Mouse (Mus musculus): ENCODE measurements at regions not wholly inside any gene's neighbourhood (a gene's known extent, or its start where the extent isn't known, plus 50 kb on each side); places are given as distances from the start of the nearest gene placed in this dataset.

GRCm38 (mm10) chr7:110679916-110680315 lies 52.5 kb downstream of the Adm start:
- H3K9ac ChIP-seq, result no peak overlapping the region
- H3K9me3 ChIP-seq, result no peaks in the 10 kb centered on the region
- H3K4me2 ChIP-seq (replicated peaks), result no peak overlapping the region
- H3K27me3 ChIP-seq, result no peaks in the 10 kb centered on the region
- no peaks in the 10 kb centered on the region for H3K4me1 ChIP-seq
- H3K27ac ChIP-seq, result no peak overlapping the region
- ATAC-seq (ENCODE audit: low FRiP score, low read depth), result no peak
- no peaks in the 10 kb centered on the region for H3K36me3 ChIP-seq
- 77% methylated on average over 1 of the region's 1 CpGs for WGBS
- no peak overlapping the region for H3K4me3 ChIP-seq

- WGBS, result 79% methylated on average over 4 of the region's 4 CpGs
- Histone ChIP-seq H3K9me3 (no peaks in the 10 kb centered on the region), H3K4me3 (no peak overlapping the region), H3K9ac (no peak overlapping the region), H3K4me2 (replicated peaks) (no peak overlapping the region), H3K27ac (no peak overlapping the region), H3K4me1 (no peaks in the 10 kb centered on the region), H3K36me3 (no peaks in the 10 kb centered on the region), H3K27me3 (no peaks in the 10 kb centered on the region)
- ATAC-seq (ENCODE audit: low FRiP score, low read depth), result no peak
Observed at GRCm38 (mm10) chr7:110682911-110683310, 55.5 kb downstream of the Adm start.

GRCm38 (mm10) chr7:110688884-110689681 lies 61.6 kb downstream of the Adm start:
- no peaks in the 10 kb centered on the region for H3K9me3 ChIP-seq
- 0 out of 2 replicates have a peak overlapping the region, but pooled peaks have one; percentile 25 for H3K9ac ChIP-seq
- ATAC-seq (ENCODE audit: low FRiP score, low read depth), result peak; percentile 86
- peak overlapping the region; percentile 49 for H3K4me2 ChIP-seq (replicated peaks)
- no peaks in the 10 kb centered on the region for H3K36me3 ChIP-seq
- H3K4me1 ChIP-seq, result peaks cover 10% of the 10 kb centered on the region
- no peak overlapping the region; the same call in 1 of the 2 replicates for H3K4me3 ChIP-seq
- 19% methylated on average over 14 of the region's 14 CpGs for WGBS
- no peaks in the 10 kb centered on the region for H3K27me3 ChIP-seq
- peak overlapping the region; percentile 39 for H3K27ac ChIP-seq

- Histone ChIP-seq H3K4me3 (no peak overlapping the region), H3K27me3 (no peaks in the 10 kb centered on the region), H3K9ac (no peak overlapping the region), H3K9me3 (no peaks in the 10 kb centered on the region), H3K4me1 (peaks cover 10% of the 10 kb centered on the region), H3K36me3 (no peaks in the 10 kb centered on the region), H3K27ac (no peak overlapping the region), H3K4me2 (replicated peaks) (no peak overlapping the region)
- ATAC-seq (ENCODE audit: low FRiP score, low read depth), result no peak
- WGBS, result 89% methylated on average over 2 of the region's 2 CpGs
Observed at GRCm38 (mm10) chr7:110690241-110690640, 62.8 kb downstream of the Adm start.

GRCm38 (mm10) chr7:110690856-110691255 lies 63.4 kb downstream of the Adm start:
- Histone ChIP-seq H3K27me3 (no peaks in the 10 kb centered on the region), H3K36me3 (no peaks in the 10 kb centered on the region), H3K4me1 (peaks cover 10% of the 10 kb centered on the region), H3K27ac (no peak overlapping the region), H3K4me2 (replicated peaks) (no peak overlapping the region), H3K9ac (no peak overlapping the region), H3K9me3 (no peaks in the 10 kb centered on the region), H3K4me3 (no peak overlapping the region)
- no peak for ATAC-seq (ENCODE audit: low FRiP score, low read depth)
- WGBS, result 77% methylated on average over 9 of the region's 9 CpGs

- no peak for ATAC-seq (ENCODE audit: low FRiP score, low read depth)
- no peak overlapping the region for H3K4me3 ChIP-seq
- peaks cover 3% of the 10 kb centered on the region for H3K4me1 ChIP-seq
- H3K27me3 ChIP-seq, result no peaks in the 10 kb centered on the region
- H3K9ac ChIP-seq, result no peak overlapping the region
- H3K27ac ChIP-seq, result no peak overlapping the region
- no peaks in the 10 kb centered on the region for H3K36me3 ChIP-seq
- no peaks in the 10 kb centered on the region for H3K9me3 ChIP-seq
- WGBS, result 79% methylated on average over 5 of the region's 5 CpGs
- H3K4me2 ChIP-seq (replicated peaks), result no peak overlapping the region
Observed at GRCm38 (mm10) chr7:110694262-110694661, 66.8 kb downstream of the Adm start.

GRCm38 (mm10) chr7:110695729-110696128 lies 68.3 kb downstream of the Adm start:
- no peaks in the 10 kb centered on the region for H3K36me3 ChIP-seq
- 83% methylated on average over 8 of the region's 8 CpGs for WGBS
- H3K4me1 ChIP-seq, result no peaks in the 10 kb centered on the region
- no peaks in the 10 kb centered on the region for H3K27me3 ChIP-seq
- no peak overlapping the region for H3K4me3 ChIP-seq
- H3K27ac ChIP-seq, result no peak overlapping the region
- no peak overlapping the region for H3K9ac ChIP-seq
- no peak for ATAC-seq (ENCODE audit: low FRiP score, low read depth)
- H3K9me3 ChIP-seq, result no peaks in the 10 kb centered on the region
- no peak overlapping the region for H3K4me2 ChIP-seq (replicated peaks)

- ATAC-seq (ENCODE audit: low FRiP score, low read depth), result no peak
- Histone ChIP-seq H3K27ac (no peak overlapping the region), H3K4me1 (no peaks in the 10 kb centered on the region), H3K36me3 (no peaks in the 10 kb centered on the region), H3K4me3 (no peak overlapping the region), H3K27me3 (no peaks in the 10 kb centered on the region), H3K9ac (no peak overlapping the region), H3K9me3 (no peaks in the 10 kb centered on the region), H3K4me2 (replicated peaks) (no peak overlapping the region)
- WGBS, result 87% methylated on average over 17 of the region's 17 CpGs
Observed at GRCm38 (mm10) chr7:110698211-110699153, 69.5 kb upstream of the Ampd3 start.

GRCm38 (mm10) chr7:110699596-110699995 lies 68.4 kb upstream of the Ampd3 start:
- Histone ChIP-seq H3K9ac (no peak overlapping the region), H3K4me2 (replicated peaks) (no peak overlapping the region), H3K27ac (no peak overlapping the region), H3K27me3 (no peaks in the 10 kb centered on the region), H3K4me3 (no peak overlapping the region), H3K9me3 (no peaks in the 10 kb centered on the region), H3K4me1 (no peaks in the 10 kb centered on the region), H3K36me3 (no peaks in the 10 kb centered on the region)
- WGBS, result 86% methylated on average over 11 of the region's 11 CpGs
- no peak for ATAC-seq (ENCODE audit: low FRiP score, low read depth)

GRCm38 (mm10) chr7:110701681-110702413 lies 66.2 kb upstream of the Ampd3 start:
- no peak for ATAC-seq (ENCODE audit: low FRiP score, low read depth)
- Histone ChIP-seq H3K4me2 (replicated peaks) (no peak overlapping the region), H3K36me3 (no peaks in the 10 kb centered on the region), H3K4me1 (peaks cover 8% of the 10 kb centered on the region), H3K27me3 (no peaks in the 10 kb centered on the region), H3K9ac (no peak overlapping the region), H3K27ac (no peak overlapping the region), H3K4me3 (no peak overlapping the region), H3K9me3 (no peaks in the 10 kb centered on the region)
- 56% methylated on average over 11 of the region's 11 CpGs for WGBS

- peaks cover 14% of the 10 kb centered on the region for H3K4me1 ChIP-seq
- ATAC-seq (ENCODE audit: low FRiP score, low read depth), result no peak
Observed at GRCm38 (mm10) chr7:110702414-110702783, 65.6 kb upstream of the Ampd3 start.

More at GRCm38 (mm10) chr7:110702414-110702783, 65.6 kb upstream of the Ampd3 start:
- Histone ChIP-seq H3K27ac (no peak overlapping the region), H3K27me3 (no peaks in the 10 kb centered on the region), H3K36me3 (no peaks in the 10 kb centered on the region), H3K4me2 (replicated peaks) (no peak overlapping the region), H3K9me3 (no peaks in the 10 kb centered on the region), H3K9ac (no peak overlapping the region), H3K4me3 (no peak overlapping the region)
- 81% methylated on average over 6 of the region's 6 CpGs for WGBS

All from limb, embryonic 13.5 days (tissue).